Mouse (Mus musculus) midbrain, embryonic 11.5 days (tissue): ENCODE measurements at regions not wholly inside any gene's neighbourhood (a gene's known extent, or its start where the extent isn't known, plus 50 kb on each side); places are given as distances from the start of the nearest gene placed in this dataset.
A peak's percentile ranks its signal among the peaks of the same experiment; 100 is the strongest.

Source experiments
- ATAC-seq: fragments of 200-750 bp; cut with Nextera tagmentation; 2 replicates; pipeline ENCODE4 v1.8.0; 2017; ENCODE audit warnings: moderate TSS enrichment, moderate library complexity; ENCODE audit not compliant: low FRiP score
- DNase-seq: peaks from one replicate; pipeline ENCODE4 v3.0.0; 2015; ENCODE audit warnings: low spot score; ENCODE audit errors: missing footprints
- H3K27ac ChIP-seq: fragments of 300-500 bp; sonication (generic); 2 replicates; pipeline ENCODE4 v1.5.1; 2014; ENCODE audit warnings: low read depth, low read length
- H3K27me3 ChIP-seq: fragments of 300-500 bp; sonication (generic); 2 replicates; pipeline ENCODE4 v1.6.1; 2014; ENCODE audit warnings: mild to moderate bottlenecking, low read length, moderate library complexity, mixed read lengths; ENCODE audit not compliant: control insufficient read depth, insufficient read depth
- H3K36me3 ChIP-seq: fragments of 300-500 bp; sonication (generic); 2 replicates; pipeline ENCODE4 v1.6.1; 2014; ENCODE audit warnings: mild to moderate bottlenecking, low read length, moderate library complexity, mixed read lengths; ENCODE audit not compliant: control insufficient read depth, insufficient read depth
- H3K4me1 ChIP-seq: fragments of 300-500 bp; sonication (generic); 2 replicates; pipeline ENCODE4 v1.6.1; 2014; ENCODE audit warnings: low read length; ENCODE audit not compliant: control insufficient read depth, insufficient read depth
- H3K4me2 ChIP-seq: fragments of 300-500 bp; sonication (generic); 2 replicates; pipeline ENCODE4 v1.6.1; 2014; ENCODE audit warnings: mild to moderate bottlenecking, moderate library complexity
- H3K4me3 ChIP-seq: fragments of 300-500 bp; sonication (generic); 2 replicates; pipeline ENCODE4 v1.5.1; 2014; ENCODE audit warnings: low read depth, low read length
- H3K9ac ChIP-seq: fragments of 300-500 bp; sonication (generic); 2 replicates; pipeline ENCODE4 v1.6.1; 2014; ENCODE audit warnings: low read length
- H3K9me3 ChIP-seq: fragments of 300-500 bp; sonication (generic); 2 replicates; pipeline ENCODE4 v1.6.1; 2016; ENCODE audit warnings: low read length; ENCODE audit not compliant: control insufficient read depth
- WGBS: fragments of 180-500 bp; shearing (Covaris S2); extraction: QIAGEN DNeasy Blood & Tissue Kit; methylation state at CpG from one replicate; pipeline ENCODE4 v1.1.7; 2014; 5-methylcytosine and 5-hydroxymethylcytosine counted together

GRCm38 (mm10) chr4:105356616-105357015 lies 199.5 kb downstream of the Plpp3 start:
- Histone ChIP-seq H3K4me2 (no peak overlapping the region; the same call in 1 of the 2 replicates), H3K9me3 (no peaks in the 10 kb centered on the region), H3K9ac (no peak overlapping the region), H3K36me3 (no peaks in the 10 kb centered on the region), H3K27ac (no peak overlapping the region), H3K4me1 (peaks cover 5% of the 10 kb centered on the region; the same call in 1 of the 2 replicates), H3K4me3 (no peak overlapping the region), H3K27me3 (no peaks in the 10 kb centered on the region)
- ATAC-seq (peak; percentile 42; the same call in 1 of the 2 replicates), DNase-seq (peak; percentile 83)
- WGBS, result 45% methylated on average over 3 of the region's 3 CpGs

- DNase-seq, result no peak
- Histone ChIP-seq H3K36me3 (no peaks in the 10 kb centered on the region), H3K4me2 (no peak overlapping the region), H3K27ac (no peak overlapping the region), H3K27me3 (no peaks in the 10 kb centered on the region), H3K9ac (no peak overlapping the region), H3K4me1 (peaks cover 5% of the 10 kb centered on the region; the same call in 1 of the 2 replicates), H3K4me3 (no peak overlapping the region), H3K9me3 (no peaks in the 10 kb centered on the region)
- no peak for ATAC-seq
- 88% methylated on average over 2 of the region's 2 CpGs for WGBS
Observed at GRCm38 (mm10) chr4:105358725-105359124, 201.6 kb downstream of the Plpp3 start.

- Histone ChIP-seq H3K9ac (no peak overlapping the region), H3K27ac (no peak overlapping the region), H3K36me3 (no peaks in the 10 kb centered on the region), H3K4me1 (no peaks in the 10 kb centered on the region), H3K27me3 (no peaks in the 10 kb centered on the region), H3K9me3 (no peaks in the 10 kb centered on the region), H3K4me3 (no peak overlapping the region), H3K4me2 (no peak overlapping the region)
- WGBS, result 88% methylated on average over 6 of the region's 6 CpGs
- DNase-seq, result no peak
- no peak for ATAC-seq
Observed at GRCm38 (mm10) chr4:105364496-105364895, 207.3 kb downstream of the Plpp3 start.

- Histone ChIP-seq H3K27ac (no peak overlapping the region), H3K9ac (no peak overlapping the region), H3K4me3 (no peak overlapping the region), H3K9me3 (no peaks in the 10 kb centered on the region), H3K4me1 (no peaks in the 10 kb centered on the region), H3K27me3 (no peaks in the 10 kb centered on the region), H3K4me2 (no peak overlapping the region), H3K36me3 (no peaks in the 10 kb centered on the region)
- 83% methylated on average over 5 of the region's 5 CpGs for WGBS
- ATAC-seq, result no peak
- DNase-seq, result no peak
Observed at GRCm38 (mm10) chr4:105365076-105365475, 207.9 kb downstream of the Plpp3 start.

GRCm38 (mm10) chr4:105376591-105376990 lies 219.4 kb downstream of the Plpp3 start:
- WGBS, result 61% methylated on average over 5 of the region's 5 CpGs

DNA sequence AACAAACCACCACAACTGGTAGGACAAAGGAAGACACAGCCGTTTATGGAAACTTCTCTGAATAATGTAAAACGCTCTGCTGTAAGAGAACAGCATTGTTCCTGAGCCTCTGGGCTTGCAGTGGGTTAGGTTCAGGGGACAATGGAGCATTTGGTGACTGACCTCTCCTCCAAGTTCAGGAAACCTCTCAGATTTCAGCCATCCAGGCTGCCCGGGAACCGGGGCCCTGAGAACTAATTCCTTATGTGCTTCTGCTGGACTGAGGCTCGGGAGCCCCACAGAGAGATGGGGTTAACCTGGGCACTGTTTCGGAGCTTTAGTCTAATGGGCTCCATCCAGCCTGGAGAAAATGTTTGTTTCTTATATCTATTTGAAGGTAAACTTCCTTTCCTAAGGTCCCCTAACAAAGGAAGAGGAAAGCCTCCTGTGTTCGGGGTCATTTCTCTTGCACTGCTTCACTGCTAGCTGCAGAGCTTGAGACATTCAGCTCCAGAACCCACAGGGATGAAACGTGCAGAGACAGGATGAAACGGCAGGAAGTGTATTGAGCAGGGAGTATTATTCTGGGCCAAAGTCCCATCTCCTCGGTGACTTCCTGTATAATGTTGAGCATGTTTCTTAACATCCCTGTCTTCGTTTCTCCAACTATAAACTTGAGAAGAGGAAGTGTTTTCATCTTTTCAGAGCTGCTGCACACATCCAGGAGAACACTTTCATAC lies 220.5 kb downstream of the Plpp3 start:
- no peak overlapping the region for H3K4me3 ChIP-seq
- no peak overlapping the region for H3K27ac ChIP-seq
- ATAC-seq, result no peak
- H3K36me3 ChIP-seq, result no peaks in the 10 kb centered on the region
- no peaks in the 10 kb centered on the region for H3K4me1 ChIP-seq
- no peak overlapping the region for H3K4me2 ChIP-seq
- 69% methylated on average over 11 of the region's 11 CpGs for whole genome bisulfite sequencing
- H3K9me3 ChIP-seq, result no peaks in the 10 kb centered on the region
- DNase-seq, result no peak
- no peak overlapping the region for H3K9ac ChIP-seq
- no peaks in the 10 kb centered on the region for H3K27me3 ChIP-seq

More at GRCm38 (mm10) chr4:105376591-105376990, 219.4 kb downstream of the Plpp3 start:
- H3K4me1 ChIP-seq, result no peaks in the 10 kb centered on the region
- no peak for ATAC-seq
- no peaks in the 10 kb centered on the region for H3K27me3 ChIP-seq
- no peaks in the 10 kb centered on the region for H3K36me3 ChIP-seq
- H3K9ac ChIP-seq, result no peak overlapping the region
- no peak overlapping the region for H3K27ac ChIP-seq
- H3K4me3 ChIP-seq, result no peak overlapping the region
- H3K4me2 ChIP-seq, result no peak overlapping the region
- no peak for DNase-seq
- no peaks in the 10 kb centered on the region for H3K9me3 ChIP-seq

- no peak overlapping the region for H3K27ac ChIP-seq
- H3K4me2 ChIP-seq, result no peak overlapping the region
- H3K27me3 ChIP-seq, result no peaks in the 10 kb centered on the region
- ATAC-seq (no peak), DNase-seq (no peak)
- H3K9me3 ChIP-seq, result no peaks in the 10 kb centered on the region
- WGBS, result 74% methylated on average over 3 of the region's 3 CpGs
- H3K4me1 ChIP-seq, result no peaks in the 10 kb centered on the region
- no peak overlapping the region for H3K9ac ChIP-seq
- no peak overlapping the region for H3K4me3 ChIP-seq
- no peaks in the 10 kb centered on the region for H3K36me3 ChIP-seq
Observed at GRCm38 (mm10) chr4:105384826-105385225, 227.7 kb downstream of the Plpp3 start.

DNA sequence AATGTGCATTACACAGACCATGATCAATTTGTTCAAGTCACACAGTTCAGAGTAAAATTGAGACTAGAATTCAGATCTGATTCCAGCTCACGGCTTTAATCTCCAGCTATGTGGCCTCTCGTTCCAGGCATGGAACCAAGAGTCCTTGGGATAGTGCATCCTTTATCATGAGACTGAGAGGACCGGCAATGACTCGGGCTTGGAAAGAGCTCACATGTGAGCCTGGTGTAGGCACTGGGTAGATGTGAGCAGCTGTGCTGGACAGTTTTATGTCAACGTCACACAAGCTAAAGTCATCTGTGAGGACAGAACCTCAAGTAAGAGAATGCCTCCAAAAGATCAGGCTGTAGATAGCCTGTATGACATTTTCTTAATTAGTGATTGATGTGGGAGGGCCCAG lies 228.3 kb downstream of the Plpp3 start:
- H3K27me3 ChIP-seq, result no peaks in the 10 kb centered on the region
- no peak overlapping the region for H3K27ac ChIP-seq
- 93% methylated on average over 5 of the region's 5 CpGs for WGBS
- DNase-seq (no peak), ATAC-seq (no peak)
- no peaks in the 10 kb centered on the region for H3K36me3 ChIP-seq
- H3K9me3 ChIP-seq, result no peaks in the 10 kb centered on the region
- H3K4me3 ChIP-seq, result no peak overlapping the region
- H3K9ac ChIP-seq, result no peak overlapping the region
- no peaks in the 10 kb centered on the region for H3K4me1 ChIP-seq
- H3K4me2 ChIP-seq, result no peak overlapping the region

GRCm38 (mm10) chr4:105390378-105390777 lies 233.2 kb downstream of the Plpp3 start:
- Histone ChIP-seq H3K9ac (no peak overlapping the region), H3K9me3 (no peaks in the 10 kb centered on the region), H3K27ac (no peak overlapping the region), H3K27me3 (no peaks in the 10 kb centered on the region), H3K4me2 (no peak overlapping the region), H3K36me3 (no peaks in the 10 kb centered on the region), H3K4me3 (no peak overlapping the region), H3K4me1 (no peaks in the 10 kb centered on the region)
- 31% methylated on average over 5 of the region's 5 CpGs for WGBS
- ATAC-seq (no peak), DNase-seq (no peak)
